Mouse (Mus musculus): ENCODE results near the gene Klhl3.

Gene Klhl3

GRCm38 (mm10) chr13:58066496-58067389, 46.6 kb downstream of the Klhl3 start:
- DNase-seq = no peak

DNA sequence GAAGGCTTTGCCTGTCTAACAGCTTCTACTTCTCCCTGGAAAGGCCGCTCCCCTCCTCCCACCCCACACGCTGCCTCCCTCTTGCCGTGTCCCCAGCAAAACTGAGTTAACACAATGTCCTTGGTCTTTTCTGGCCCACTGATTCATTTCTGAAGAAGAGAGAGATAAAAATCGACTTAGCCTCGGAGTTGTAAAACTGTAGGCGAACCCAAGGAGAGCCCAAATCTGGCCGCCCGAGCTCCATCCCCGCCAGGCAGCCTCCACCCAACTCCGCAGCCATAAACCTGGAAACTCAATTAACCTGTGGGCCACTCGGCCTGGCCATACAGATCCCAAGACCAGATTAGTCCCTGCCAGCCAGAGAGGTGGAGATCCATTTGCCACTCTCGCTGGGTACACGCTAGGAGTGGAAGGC, 47.3 kb downstream of the Klhl3 start:
- DNase-seq = no peak

GRCm38 (mm10) chr13:58065316-58065715, 48.1 kb downstream of the Klhl3 start:
- no peak for DNase-seq

- no peak for DNase-seq
These were observed 55.2 kb downstream of the Klhl3 start for GRCm38 (mm10) chr13:58057953-58058870.

DNA sequence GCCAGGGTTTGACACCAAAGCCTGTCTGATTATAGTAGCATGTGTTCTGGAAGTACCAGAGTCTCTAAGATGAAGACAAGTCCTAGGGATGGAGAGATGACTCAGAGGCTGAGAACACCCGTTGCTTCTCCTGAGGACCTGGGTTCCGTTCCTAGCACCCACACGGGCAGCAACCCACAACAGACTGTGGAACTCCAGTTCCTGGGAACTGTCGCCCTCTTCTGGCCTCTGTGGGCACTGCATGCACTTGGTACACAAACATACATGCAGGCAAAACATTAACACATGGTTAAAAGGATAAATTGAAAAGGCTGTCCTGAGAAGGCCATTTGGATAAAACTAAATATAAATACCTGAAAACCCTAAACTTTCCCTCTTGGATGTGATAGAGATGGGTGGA, 56.8 kb downstream of the Klhl3 start:
- DNase-seq = peak in 1 of 2 experiments; percentile 67

- DNase-seq = no peak
These were observed 59.8 kb downstream of the Klhl3 start for GRCm38 (mm10) chr13:58053628-58054027.

GRCm38 (mm10) chr13:58051654-58052053, 61.7 kb downstream of the Klhl3 start:
- DNase-seq = peak; percentile 59 to 64

- peak; percentile 50 to 53 for DNase-seq
These were observed 62.1 kb downstream of the Klhl3 start for GRCm38 (mm10) chr13:58051251-58051650.

DNA sequence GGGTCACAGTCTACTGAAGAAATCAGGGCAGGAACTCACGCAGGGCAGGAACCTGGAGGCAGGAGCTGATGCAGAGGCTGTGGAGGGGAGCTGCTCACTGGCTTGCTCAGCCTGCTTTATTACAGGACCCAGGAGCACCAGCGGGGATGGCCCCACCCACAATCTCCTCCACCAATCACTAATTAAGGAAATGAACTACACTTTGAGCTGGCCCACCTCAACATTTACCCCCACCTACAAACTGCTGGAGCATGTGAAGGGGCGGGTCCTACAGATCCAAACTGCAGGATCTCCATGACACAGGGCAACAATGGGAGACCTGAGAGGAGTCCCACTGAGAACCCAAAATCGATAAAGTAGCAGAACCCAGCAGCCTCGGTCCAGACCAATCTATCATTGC, 64.3 kb downstream of the Klhl3 start:
- no peak for DNase-seq

GRCm38 (mm10) chr13:58048076-58048475, 65.3 kb downstream of the Klhl3 start:
- no peak for DNase-seq

DNA sequence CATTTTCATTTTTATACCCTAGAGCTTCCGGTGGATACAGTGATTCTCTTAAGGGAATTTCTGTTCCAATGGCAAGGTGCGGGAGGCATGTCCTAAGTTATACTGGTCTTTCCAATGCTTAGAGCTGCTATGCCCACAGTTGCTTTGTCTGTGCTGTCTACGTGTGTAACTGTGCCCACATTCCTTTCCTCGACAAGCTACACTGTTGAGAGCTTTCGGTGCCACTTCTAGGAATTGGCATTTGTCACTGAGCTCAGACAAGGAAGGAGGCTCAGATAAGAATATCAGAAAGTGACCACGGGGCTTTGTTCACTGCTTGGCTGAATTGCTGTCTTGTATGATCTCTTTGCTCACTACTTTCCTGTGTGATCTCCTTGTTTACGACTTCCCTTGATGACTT, 67.2 kb downstream of the Klhl3 start:
- no peak for DNase-seq

DNA sequence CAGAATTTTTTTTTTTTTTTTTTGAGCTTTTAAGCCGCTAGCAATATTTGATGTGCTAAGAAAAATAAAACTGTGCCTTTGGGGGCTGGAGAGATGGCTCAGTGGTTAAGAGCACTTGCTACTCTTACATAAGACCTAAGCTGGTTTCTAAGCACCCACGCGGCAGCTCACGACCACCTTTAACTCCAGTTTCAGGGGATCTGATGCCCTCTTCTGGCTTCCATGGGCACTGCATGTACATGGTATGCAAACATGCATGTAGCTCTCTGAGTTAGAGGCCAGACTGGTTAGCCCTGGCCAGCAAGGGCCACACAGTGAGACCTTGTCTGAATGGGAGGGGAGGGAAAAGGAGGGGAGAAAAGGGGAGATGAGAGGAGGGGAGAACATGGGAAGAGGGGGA, 68.1 kb downstream of the Klhl3 start:
- peak in 1 of 2 experiments; percentile 41 for DNase-seq

DNA sequence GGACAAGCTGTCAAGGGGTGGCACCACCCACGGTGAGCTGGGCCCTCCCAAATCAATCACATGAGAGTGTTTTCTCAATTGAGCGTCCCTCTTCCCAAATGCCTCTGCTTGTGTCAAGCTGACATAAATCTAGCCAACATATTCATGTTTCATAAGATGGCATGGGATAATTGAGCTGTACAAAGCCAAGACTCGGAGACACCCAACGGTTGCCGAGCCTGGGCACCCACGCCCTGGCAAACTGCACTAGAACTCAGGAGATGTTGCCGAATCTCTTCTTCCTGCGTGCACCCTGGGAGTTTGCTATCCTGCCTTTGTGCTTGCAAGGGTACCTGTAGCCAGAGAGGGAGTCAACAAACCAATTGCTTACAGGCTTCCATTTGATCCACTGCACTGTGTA, 70.1 kb downstream of the Klhl3 start:
- no peak for DNase-seq

GRCm38 (mm10) chr13:58040112-58040511, 73.3 kb downstream of the Klhl3 start:
- DNase-seq = no peak

- DNase-seq = no peak
These were observed 75.9 kb downstream of the Klhl3 start for GRCm38 (mm10) chr13:58037506-58037905.

- DNase-seq = peak; percentile 88 to 92
These were observed 77.8 kb downstream of the Klhl3 start for GRCm38 (mm10) chr13:58035470-58036156.

GRCm38 (mm10) chr13:58034985-58035384, 78.4 kb downstream of the Klhl3 start:
- peak in 1 of 2 experiments; percentile 42 for DNase-seq

DNA sequence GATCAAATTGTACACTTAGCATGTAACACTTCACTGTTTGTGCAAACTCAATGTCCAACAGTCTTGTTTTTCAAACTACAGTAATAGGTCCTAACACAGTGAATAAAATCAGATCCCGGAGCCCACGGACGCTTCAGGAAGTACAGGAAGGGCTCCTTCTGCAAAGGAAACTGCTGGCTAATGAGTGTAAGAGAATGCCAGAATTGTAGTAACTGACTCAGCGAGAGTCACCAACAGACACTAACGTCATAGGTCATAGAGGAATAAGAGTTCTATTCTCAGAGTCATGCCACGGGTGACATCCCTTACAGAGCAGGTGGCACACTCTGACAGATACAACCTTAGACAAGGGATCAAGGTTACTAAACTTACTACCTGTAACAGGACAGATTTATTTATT, 78.9 kb downstream of the Klhl3 start:
- no peak for DNase-seq

DNA sequence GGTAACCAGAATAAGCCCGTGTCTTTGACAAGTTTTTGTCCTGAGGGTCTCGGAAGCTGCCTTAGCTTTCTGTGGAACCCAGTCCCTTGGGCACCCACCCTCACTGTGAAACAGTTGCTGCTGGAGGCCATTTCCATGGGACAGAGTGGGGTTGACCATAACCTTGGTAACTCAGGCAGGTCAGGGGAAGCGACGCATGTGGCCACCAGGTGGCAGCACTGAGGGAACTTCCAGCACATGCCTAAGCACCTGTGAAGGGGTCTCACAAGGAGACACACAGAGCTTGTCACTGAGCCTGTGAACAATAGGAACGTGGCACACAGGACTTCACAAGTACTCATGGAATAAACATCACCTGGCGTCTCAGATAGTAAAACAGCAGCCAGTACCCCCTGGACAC, 81.6 kb downstream of the Klhl3 start:
- DNase-seq = peak; percentile 82 to 87

- no peak for DNase-seq
These were observed 86.3 kb downstream of the Klhl3 start for GRCm38 (mm10) chr13:58027115-58027514.

GRCm38 (mm10) chr13:58025701-58026414, 87.5 kb downstream of the Klhl3 start:
- peak; percentile 54 for DNase-seq
